Mouse (Mus musculus): ENCODE data around the gene Entr1.
A peak's percentile ranks its signal among the peaks of the same experiment; 100 is the strongest.

Gene Entr1

DNA sequence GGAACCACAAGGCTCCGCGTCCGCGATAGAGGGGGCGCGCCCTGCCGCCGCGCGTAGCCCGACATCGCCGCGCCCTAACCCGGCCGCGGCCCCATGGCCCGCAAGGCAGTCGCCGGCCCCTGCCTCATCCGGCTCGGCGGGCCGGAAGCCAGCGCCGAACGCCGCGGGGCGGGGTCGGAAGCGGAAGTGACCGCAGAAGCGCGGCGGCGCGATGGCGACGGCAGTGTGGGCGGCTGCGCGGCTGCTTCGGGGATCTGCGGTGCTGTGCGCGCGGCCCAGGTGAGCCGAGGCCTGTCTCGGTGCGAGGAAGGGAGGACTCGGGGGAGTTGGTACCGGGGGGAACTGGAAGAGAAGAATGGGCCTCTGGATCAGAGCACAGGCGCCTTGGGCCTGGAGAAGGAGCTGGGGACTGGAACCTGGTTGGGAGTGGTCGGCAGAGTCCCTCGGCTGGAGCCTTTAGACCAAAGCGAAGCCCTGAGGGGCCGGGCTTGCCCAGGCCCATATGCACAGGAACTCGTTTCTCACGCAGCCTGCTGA is at the start of gene Entr1, which contains the start of gene Pmpca:
Gene Entr1 (minus strand): TSS at position 163 of the 537 bp plus-strand sequence.
Gene Pmpca (plus strand): TSS at position 186 of the 537 bp plus-strand sequence.
- DNase-seq (ENCODE audit: low read depth, low spot score) = peak; percentile 59

DNA sequence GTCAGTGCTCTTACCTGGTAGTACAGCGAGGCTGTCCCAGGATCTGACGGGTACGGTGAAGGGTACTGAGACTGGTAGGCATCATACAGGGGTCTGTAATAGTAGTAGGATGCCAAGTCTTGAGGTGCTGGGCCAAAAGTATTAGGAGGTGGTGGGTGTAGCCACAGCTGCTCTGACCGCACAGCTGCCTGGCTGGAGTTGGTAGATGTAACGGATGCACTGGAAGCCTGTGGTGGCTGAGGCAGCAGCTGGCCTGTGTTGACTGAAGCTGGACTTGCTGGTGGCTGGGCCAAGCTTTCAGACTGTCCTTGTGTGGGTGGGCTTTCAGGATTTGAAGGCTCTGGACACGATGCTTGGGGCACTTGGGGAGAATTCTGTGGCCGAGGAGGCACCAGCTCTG is 49.3 kb upstream of the Entr1 start:
- no peak for DNase-seq (ENCODE audit: low read depth, low spot score)

DNA sequence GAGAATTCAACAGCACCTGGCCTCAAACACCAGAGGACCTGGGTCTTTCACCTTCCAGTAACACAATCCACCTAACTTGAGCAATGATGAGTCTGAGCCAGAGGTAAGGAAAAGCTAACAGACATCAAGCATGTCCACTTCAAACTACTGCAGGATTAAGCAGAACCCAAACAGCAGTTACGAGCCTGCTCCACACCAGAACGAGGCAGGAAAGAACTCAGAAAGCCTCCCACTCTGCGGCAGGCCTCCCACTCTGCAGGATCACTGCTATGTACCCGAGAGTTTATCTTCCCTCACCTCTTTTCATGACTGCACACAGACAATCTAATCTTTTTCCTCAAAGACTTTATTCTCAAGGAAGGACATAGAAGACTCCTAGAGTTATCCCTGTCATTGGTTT is 48.1 kb upstream of the Entr1 start:
- DNase-seq (ENCODE audit: low read depth, low spot score) = no peak

DNA sequence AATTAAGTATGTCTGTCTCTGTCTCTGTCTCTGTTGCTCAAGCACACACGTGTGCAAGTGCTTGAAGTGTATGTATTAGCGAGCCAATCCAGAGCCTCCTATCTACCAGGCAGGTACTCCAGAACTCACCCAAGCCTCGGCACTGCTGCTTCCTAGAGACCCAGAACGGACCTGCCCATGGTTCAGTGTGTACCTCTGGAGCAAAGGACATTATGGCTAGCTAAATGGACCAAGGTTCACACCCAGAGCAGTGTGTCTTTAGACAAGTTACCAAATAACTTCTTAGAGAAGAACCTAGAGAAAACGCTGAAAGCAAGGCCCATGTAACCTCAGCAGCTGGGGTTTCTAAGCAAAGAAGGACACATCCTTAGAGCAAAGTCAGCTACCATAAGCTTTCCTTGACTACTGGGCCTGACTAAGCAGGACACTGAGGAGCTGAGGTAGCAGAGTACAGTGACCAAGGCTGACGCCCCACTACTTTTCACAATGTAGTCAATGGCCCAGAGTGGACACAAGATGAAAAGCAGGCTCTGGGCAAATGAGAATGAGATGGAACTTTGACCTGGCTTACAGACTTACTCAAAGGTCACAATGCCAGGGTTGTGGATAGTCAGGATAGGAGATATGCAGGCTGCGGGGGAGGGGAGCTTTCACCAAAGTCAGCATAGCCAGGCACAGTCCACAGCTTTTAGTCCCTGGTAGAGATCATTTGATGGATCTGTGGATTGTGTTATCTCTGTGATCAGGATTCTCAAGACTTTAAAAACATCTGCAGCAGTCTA is 45.9 kb upstream of the Entr1 start:
- no peak for DNase-seq (ENCODE audit: low read depth, low spot score)

DNA sequence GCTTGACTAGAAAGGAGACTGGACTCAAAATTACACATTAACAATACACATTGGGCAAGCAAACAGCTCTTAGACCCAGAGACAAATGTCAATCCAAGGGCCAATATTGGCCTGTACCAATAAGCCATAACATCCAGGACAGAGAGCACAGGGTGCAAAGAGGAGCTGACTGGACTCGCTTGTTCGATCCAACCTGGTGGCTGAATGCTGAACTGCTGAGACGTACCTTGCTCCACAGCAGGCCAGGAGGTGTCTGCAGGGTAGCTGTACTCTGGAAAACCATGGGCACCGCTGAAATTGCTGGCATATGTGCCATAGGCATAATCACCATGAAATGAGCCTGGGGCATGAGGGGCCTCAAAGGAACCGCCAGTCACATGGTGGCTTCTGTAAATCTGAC is 40.7 kb upstream of the Entr1 start:
- no peak for DNase-seq (ENCODE audit: low read depth, low spot score)

DNA sequence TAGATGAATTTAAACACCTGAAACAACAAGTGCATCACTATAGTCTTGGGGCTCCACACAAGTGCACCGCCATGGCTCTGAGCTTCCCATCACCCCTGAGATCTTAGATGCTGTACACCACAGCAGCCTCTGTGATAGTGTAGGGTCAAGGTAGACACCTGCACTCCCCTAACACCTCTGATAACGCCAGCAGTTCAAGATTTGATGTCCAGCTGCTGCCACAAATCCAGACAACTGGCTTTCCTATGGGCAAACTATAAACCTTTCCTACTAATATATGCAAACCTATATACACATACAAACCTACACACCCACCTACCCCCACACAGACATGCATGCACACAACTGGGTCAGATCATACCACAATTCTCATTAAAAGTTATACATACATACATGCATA is 35.4 kb upstream of the Entr1 start:
- DNase-seq (ENCODE audit: low read depth, low spot score) = no peak

DNA sequence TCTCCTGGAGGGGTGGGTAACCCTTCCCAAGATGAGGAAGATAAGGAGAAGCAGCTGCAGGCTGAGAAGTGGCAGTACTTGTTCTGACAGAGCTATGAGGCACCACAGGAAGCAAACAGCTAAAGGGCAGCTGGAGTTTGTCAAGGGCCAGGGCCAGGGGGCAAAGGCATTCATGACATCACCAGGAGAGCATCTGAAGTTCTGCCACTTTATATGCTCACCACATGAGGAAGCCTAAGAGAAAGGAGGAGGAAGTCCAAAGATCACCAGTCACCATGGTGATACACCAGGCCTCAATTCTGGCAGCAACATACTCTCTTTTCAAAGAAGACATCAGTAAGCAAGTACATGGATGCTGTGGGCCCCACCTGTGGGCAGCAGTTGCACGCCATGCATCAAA is 34.0 kb upstream of the Entr1 start:
- DNase-seq (ENCODE audit: low read depth, low spot score) = no peak

DNA sequence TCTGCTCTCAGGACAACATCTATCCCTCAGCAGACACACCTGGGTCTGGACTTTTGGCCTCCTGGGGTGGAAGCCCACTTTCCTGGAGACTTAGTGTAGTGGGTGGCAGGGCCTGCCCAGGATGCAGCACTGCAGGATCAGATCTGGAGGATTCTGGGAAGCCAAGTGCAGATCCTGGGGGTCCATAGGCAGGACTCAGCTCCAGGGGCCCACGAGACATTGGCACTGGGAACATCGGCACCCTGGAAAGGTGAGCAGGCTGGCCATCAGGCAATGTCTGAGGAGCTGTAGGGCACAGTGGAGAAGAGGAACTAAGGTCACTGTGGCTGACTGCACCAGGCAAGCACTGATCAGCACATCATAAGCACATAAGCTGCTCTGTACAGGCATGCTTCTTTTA is 32.9 kb upstream of the Entr1 start:
- no peak for DNase-seq (ENCODE audit: low read depth, low spot score)

DNA sequence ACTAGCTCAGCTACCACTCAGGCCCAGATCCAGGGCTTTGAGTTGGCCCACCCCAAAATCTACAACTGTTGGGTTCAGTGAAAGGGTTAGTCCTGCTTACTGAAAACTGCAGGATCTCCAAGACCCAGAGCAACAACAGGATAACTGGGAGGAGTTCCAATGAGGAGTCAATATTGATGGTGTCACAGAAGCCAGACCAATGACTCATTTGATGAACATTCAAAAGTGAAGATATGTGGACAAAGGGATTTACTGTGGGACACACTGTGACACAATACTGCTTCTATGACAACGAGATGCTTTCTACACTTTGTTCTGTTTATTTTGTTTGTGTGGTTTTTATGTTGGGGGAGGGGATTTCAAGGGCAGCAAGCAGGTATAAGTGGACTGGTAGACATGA is 29.0 kb upstream of the Entr1 start:
- DNase-seq (ENCODE audit: low read depth, low spot score) = no peak

DNA sequence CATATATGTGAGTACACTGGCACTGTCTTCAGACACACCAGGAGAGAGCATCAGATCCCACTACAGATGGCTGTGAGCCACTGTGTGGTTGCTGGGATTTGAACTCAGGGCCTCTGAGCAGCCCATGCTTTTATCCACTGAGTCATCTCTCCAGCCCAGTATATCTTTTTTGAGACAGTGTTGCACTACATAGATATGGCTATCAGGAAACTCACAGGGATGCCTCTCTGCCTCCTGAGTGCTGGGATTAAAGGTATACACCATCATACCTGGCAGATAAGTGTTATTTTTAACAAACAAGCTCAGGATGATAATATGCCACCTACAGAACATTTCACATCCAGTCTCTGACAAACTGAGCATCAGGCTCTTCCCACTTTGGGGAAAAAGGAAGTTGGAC is 27.9 kb upstream of the Entr1 start:
- no peak for DNase-seq (ENCODE audit: low read depth, low spot score)

DNA sequence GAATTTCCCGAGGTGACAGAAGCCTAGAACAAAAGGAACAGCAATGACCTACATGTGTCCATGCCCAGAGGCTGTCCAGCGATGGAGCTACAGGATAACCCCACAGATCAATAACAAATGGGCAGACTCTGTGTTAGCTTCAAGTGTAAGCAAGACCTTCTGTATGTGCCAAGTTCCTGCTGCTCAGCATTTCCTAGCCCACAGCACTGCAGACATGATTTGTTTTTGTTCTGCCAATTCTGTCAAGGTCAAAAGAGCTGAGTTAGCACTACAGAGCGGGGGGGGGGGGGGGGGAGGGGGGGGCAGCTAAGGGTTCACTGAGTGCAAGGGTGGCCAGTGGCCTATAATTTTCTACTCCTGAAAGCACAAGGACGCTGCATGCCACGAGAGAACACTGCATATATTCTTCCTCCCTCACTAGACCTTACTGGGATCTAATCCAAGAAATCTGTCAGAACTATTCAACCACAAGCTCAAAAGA is 21.9 kb upstream of the Entr1 start:
- no peak for DNase-seq (ENCODE audit: low read depth, low spot score)

DNA sequence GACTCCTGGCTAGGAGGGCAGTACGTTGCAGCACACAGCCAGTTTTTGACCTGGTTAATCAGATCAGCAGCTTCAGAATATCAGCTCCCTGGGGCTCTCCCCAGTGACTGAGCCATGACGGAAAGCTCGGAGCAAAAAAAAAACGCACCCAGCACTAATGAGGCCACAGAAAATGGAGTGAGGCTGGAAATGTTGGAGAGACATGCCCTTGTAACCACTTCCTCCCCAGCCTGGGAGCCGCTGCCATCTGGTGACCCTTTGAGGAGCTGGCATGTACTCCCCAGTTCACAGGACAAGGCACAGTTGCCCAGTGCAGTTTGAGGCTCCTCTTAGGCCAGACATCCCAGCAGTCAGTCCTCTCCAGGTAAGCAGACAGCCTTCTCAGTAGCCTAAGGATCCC is 21.0 kb upstream of the Entr1 start:
- DNase-seq (ENCODE audit: low read depth, low spot score) = peak; percentile 22

DNA sequence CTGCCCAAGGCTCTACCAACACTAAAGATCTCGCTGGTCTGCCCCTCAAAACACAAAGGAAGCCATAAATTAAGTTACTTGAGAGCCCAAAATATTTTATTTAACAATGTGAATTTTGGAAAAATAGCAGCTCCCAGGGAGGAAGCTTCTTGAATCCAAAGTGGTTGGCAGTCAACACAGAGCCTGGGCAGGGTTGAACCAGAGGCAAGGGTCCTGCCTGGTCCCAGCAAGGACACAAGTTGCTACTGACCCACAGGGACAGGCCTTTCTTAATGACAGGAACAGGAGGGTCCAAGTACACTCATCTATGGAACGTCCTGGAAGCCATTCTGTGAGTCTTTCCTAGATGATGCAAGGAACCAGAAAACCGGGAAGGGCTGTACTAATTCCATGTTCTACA is 20.2 kb upstream of the Entr1 start:
- no peak for DNase-seq (ENCODE audit: low read depth, low spot score)

DNA sequence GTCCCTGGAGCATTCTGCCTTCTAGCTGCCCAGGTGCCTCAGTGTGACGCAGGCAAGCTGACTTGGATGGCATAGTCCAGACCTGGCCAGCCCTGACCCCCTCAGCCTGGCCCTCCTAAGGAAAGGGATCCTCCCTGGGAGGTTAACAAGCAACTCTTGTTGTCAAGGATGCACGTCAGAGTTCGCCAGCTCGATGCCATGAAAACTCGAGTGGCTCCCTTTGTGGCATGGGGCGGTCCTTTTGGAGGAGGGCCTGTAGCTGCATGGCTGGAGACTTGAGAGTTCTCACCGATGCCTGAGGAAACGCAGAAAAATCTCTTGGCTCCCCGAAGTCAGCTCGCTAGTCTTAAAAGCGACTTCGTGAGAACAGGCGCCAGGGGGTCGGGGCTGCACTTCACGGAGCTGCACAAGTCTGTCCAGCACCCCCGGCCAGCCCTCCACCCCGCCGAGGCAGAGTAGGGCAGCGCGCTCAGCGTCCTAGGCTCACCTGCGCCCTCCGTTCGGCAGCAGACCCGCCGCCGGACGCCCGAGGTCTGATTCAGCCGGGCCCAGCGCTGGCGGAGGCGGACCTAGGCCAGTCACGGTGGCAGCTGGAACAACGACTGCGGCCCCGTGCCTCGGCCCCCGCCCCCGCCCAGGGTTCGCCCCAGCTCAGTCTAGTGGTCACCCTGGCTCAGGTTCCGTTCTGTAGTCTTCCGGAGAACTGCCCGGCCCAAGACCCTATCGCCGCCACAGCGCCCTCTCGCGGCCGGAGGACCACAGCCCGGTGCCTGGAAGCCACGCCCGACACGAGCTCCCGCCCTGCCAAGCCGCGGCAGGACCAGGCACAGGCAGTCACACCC is 19.6 kb upstream of the Entr1 start, which contains the start of gene Inpp5e:
Gene Inpp5e (minus strand): TSS at position 689 of the 842 bp plus-strand sequence.
- peak; percentile 90 for DNase-seq (ENCODE audit: low read depth, low spot score)

DNA sequence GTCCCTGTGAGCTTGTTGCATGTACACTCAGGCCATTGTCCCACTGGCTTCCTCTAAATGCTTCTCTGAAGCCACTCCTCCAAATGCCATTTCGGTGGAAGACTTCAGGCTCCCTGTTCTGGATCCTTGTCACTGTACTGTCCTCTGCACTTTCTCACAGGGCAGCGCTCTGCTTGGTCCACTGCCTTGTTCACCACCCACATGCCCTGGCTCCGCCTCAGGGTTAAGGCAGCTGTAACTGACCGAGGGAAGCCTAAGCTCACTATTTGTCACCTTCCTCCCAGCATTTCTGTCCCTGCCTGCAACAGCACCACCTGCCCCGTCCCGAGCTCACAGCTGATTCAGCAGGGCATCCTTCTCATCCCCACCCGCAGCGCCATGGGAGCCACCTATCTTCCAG is 14.2 kb upstream of the Entr1 start:
- DNase-seq (ENCODE audit: low read depth, low spot score) = no peak

DNA sequence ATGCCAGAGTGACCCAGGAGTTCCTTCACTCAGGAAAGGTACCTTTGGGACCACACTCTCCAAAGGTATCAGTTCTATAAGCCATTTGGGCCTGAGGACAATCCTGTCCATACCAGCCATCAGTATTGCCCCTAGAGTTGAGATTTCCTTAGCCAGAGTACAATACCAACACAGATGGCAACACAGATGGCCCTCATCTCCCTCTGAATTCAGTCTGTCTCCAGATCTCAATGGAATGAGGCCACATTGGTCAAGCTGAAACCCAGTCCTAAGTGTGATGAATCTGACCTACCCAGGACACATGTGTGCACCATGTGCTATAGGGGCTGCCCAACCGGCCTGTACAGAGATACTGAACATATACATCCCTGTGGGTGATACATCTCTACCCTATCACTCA is 13.1 kb upstream of the Entr1 start:
- DNase-seq (ENCODE audit: low read depth, low spot score) = no peak

DNA sequence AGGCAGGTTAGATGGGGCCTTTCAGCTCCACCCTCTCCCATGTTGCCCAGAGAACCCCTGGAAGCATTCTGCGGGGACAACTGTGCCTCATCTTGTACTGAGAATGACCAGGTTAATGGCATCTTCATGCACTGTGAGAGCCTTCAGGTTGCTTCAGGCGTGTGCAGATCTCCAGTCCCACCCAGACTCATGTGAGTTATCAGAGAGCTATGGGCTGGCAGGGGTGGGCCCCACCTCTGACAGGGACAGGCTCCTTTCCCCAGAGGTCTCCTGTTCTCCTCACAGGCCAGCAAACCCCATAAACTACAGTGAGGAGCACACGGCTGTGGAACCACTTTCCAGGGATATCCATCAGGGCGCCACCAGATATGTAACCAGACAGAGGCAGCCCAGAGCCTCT is 11.9 kb upstream of the Entr1 start:
- no peak for DNase-seq (ENCODE audit: low read depth, low spot score)

DNA sequence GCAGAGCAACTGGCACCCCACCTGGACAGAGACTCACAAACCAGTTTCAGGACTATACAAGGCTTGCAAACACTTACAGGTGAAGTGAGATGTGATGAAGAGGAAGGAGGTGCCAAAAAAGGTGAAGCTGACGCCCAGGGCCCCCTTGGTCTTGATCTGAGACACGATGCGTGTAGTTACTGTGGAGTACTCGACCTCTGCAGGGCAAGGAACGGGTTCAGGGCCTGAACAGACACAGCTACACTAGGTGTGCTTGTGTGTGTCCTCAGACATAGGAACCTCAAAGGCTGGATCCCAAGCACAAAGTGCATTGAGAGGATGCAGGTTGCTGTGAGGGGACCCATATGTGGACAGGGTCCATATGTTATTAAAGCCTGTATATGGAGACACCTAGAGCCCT is 11.2 kb upstream of the Entr1 start:
- no peak for DNase-seq (ENCODE audit: low read depth, low spot score)

DNA sequence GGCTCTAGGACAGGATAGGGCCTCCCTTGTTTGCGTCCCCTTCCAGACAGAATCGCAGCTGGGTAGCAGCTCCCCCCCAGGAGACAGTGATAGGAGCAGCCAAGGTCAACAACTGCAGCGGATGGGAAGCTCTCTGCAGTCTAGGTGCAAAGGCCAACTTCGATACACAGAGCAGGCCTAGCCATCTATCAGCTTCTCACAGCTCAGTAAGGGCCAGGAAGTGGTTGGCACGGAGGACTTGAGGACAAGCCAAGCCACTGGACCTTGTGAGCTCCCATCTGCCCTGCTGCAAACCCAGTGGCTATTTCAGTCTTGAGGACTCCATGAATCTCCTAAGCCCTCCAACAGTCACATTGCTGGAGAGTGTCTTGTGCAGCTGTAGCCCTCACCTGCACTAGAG is 10.5 kb upstream of the Entr1 start:
- DNase-seq (ENCODE audit: low read depth, low spot score) = no peak

DNA sequence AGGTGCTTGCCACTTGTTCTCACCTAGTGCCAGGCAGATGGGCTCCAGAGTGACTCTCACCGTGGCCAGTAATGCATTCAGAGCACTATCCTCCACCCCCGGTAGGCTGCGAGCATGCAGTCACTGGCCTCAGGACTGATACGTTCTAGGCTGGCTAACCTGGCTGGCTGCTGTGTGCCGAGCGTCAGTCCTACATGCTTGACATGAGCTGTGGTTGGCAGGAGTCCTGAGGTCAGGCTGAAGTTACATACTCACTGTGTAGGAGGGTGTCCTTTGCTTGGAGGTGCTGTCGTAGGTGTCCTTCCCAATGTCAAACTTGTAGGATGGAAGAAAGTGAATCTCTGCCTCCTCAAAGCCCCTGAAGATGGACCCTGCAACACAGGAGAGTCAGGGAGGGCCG is 9.9 kb upstream of the Entr1 start:
- no peak for DNase-seq (ENCODE audit: low read depth, low spot score)

DNA sequence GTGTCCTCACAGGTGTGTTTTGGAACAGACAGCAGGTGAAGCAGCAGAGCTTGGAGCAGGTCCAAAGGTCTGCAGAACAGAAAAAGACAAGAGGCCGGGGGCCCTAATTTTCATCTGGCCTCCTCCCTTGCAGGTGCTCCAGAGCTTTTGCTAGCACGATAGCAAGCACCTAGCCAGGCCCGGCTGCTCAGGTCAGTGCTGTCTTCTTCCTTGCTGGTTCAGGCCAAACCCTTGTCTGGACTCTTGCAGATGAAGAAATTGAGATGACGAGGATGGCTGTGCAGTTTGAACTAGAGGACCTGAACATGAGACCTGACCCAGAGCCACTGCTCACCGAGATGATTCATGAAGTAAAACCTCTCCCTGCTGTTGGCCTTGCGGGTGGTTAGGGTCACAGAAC is 2.5 kb upstream of the Entr1 start:
- DNase-seq (ENCODE audit: low read depth, low spot score) = no peak

DNA sequence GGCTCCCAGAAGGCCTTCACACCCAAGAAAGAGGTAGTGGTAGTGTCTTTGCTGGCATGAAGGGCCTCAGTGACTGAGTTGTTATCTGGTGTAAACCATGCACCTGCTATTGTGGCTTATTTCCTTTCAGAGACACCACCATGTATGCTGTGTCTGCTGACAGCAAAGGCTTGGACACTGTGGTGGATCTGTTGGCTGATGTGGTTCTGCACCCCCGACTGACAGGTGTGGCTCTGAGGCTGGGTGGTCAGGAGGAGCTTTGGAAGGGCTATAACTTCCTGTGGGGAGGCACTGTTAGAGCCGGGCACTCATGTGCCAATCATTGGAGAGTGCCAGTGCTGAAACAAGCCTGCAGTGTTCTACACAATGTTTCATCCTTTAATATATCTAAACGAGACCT is 1.8 kb upstream of the Entr1 start:
- DNase-seq (ENCODE audit: low read depth, low spot score) = no peak
